Mouse (Mus musculus) liver, postnatal 0 days (tissue): ENCODE measurements at regions not wholly inside any gene's neighbourhood (a gene's known extent, or its start where the extent isn't known, plus 50 kb on each side); places are given as distances from the start of the nearest gene placed in this dataset.

ENCODE experiments used
- CTCF ChIP-seq: sonication (generic); IDR thresholded peaks from 2 replicates; pipeline ENCODE4 v1.5.1; 2016; ENCODE audit warnings: antibody characterized with exemption, low read depth
- EP300 ChIP-seq: IDR thresholded peaks from 2 replicates; pipeline ENCODE4 v1.6.1; 2016; ENCODE audit warnings: antibody characterized with exemption, low read depth, mild to moderate bottlenecking

DNA sequence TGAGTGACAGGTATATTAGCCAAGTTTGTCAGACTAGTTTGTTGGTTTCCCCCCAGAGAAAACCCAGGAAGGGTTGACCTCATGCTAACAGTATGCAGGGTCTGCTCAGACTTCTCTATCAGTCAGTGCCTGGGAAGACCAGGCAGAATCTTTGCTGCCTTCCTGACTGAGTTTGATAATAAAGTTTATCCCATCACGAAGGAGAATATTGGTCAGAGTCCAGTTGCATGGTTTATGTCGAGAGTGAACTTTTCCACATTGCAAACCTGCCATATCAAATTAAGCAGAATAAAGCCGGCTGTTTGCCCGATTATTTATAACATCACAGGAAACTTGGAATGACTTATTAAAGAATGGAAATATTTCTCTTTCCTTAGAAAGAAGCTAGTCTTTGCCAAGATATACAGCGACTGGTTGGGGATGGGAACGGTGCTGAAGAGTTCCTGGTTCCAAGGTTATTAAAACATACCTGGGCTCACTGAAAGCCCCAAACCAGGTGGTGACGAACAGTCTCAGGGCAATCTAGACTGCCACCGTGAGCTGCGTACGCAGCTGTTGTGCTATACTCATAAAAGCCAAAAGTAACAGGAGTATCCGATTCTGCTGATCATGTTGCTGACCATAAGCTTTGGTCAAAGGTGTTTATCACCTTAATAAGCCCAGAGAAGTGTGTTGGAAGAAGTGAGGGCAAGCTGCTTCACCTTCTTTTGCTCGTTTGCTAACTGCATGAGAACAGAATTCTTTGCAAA, 1536.7 kb upstream of the Flrt2 start:
- TF ChIP-seq EP300 (no peak), CTCF (no peak)
